Mouse (Mus musculus) CH12.LX (cell line): ENCODE data around the gene Chaf1a. TPM values are rescaled to one million over a fixed set of nuclear protein-coding genes. Genes with fewer than 3 reads are reported as not detected.

Experiments
- DNase-seq: peaks from one replicate; pipeline ENCODE4 v3.0.0-alpha.2; 2013; ENCODE audit errors: extremely low read depth
- H3K27ac ChIP-seq: 2 replicates; pipeline ENCODE4 v1.5.1; 2012; ENCODE audit warnings: low read depth, mild to moderate bottlenecking, control low read depth, moderate library complexity; ENCODE audit not compliant: insufficient read depth
- H3K27me3 ChIP-seq: replicated peaks from 2 replicates; pipeline ENCODE3; 2012; ENCODE audit warnings: inconsistent platforms
- H3K36me3 ChIP-seq, 2 experiments: replicated peaks in 1 of 2; 2 replicates each; pipeline versions ENCODE3 to v1.6.1; 2012; ENCODE audit warnings: inconsistent platforms in 1 of 2, low read length in 1 of 2, mild to moderate bottlenecking in 1 of 2, mixed read lengths in 1 of 2, moderate library complexity in 1 of 2; ENCODE audit not compliant: control insufficient read depth in 1 of 2, insufficient read depth in 1 of 2
- H3K4me1 ChIP-seq, 2 experiments: 2 replicates each; pipeline ENCODE4 v1.6.1; 2012; ENCODE audit warnings: inconsistent platforms in 1 of 2, moderate library complexity in 1 of 2; ENCODE audit not compliant: insufficient read depth in 2 of 2, control insufficient read depth in 1 of 2
- H3K4me2 ChIP-seq: 2 replicates; pipeline ENCODE4 v1.6.1; 2012; ENCODE audit warnings: low read depth, mild to moderate bottlenecking, control low read depth; ENCODE audit not compliant: poor library complexity, insufficient read depth, severe bottlenecking
- H3K4me3 ChIP-seq, 3 experiments: fragments of 150-350 bp in 1 of 3; sonication (generic) in 1 of 3; replicated peaks in 1 of 3; 2 replicates each; pipeline versions ENCODE3 to v1.5.1; 2011 to 2012; ENCODE audit warnings: low read depth in 2 of 3, low read length in 2 of 3, mild to moderate bottlenecking in 2 of 3, moderate library complexity in 2 of 3, control low read depth in 1 of 3, improper control_type of control experiment in 1 of 3, inconsistent platforms in 1 of 3, mixed read lengths in 1 of 3; ENCODE audit not compliant: poor library complexity in 1 of 3
- H3K79me2 ChIP-seq: replicated peaks from 2 replicates; pipeline ENCODE4 v1.6.1; 2012; ENCODE audit warnings: mild to moderate bottlenecking, moderate library complexity; ENCODE audit not compliant: control insufficient read depth, poor library complexity, insufficient read depth, severe bottlenecking; ENCODE audit errors: extremely low read depth
- H3K9ac ChIP-seq: 2 replicates; pipeline ENCODE4 v1.6.1; 2012; ENCODE audit warnings: low read depth, mild to moderate bottlenecking, control low read depth, moderate library complexity; ENCODE audit not compliant: insufficient read depth
- H3K9me3 ChIP-seq: replicated peaks from 2 replicates; pipeline ENCODE3; 2012; ENCODE audit warnings: low read length, inconsistent platforms, mixed read lengths
- BHLHE40 ChIP-seq: IDR thresholded peaks from 2 replicates; pipeline ENCODE4 v1.6.1; 2011; ENCODE audit warnings: mild to moderate bottlenecking, low read depth, low read length, improper control_type of control experiment
- E2F4 ChIP-seq: IDR thresholded peaks from 2 replicates; pipeline ENCODE4 v1.6.1; 2011; ENCODE audit warnings: low read depth, low read length, improper control_type of control experiment; ENCODE audit not compliant: insufficient replicate concordance
- HCFC1 ChIP-seq: IDR thresholded peaks from 2 replicates; pipeline ENCODE4 v1.6.1; 2012; ENCODE audit warnings: low read depth, mild to moderate bottlenecking, inconsistent platforms, low read length, improper control_type of control experiment
- IRF4 ChIP-seq: IDR thresholded peaks from 2 replicates; pipeline ENCODE4 v1.6.1; 2014; ENCODE audit warnings: low read depth, mild to moderate bottlenecking, inconsistent platforms, low read length, improper control_type of control experiment
- JUND ChIP-seq: conservative IDR thresholded peaks from 2 replicates; pipeline ENCODE4 v1.6.1; 2011; ENCODE audit warnings: low read depth, low read length, improper control_type of control experiment
- KAT2A ChIP-seq: IDR thresholded peaks from 2 replicates; pipeline ENCODE4 v1.6.1; 2012; ENCODE audit warnings: low read length, improper control_type of control experiment, inconsistent platforms; ENCODE audit not compliant: insufficient replicate concordance
- MAFK ChIP-seq: IDR thresholded peaks from 2 replicates; pipeline ENCODE4 v1.6.1; 2011; ENCODE audit warnings: low read length, improper control_type of control experiment; ENCODE audit not compliant: insufficient replicate concordance
- MAZ ChIP-seq: IDR thresholded peaks from 2 replicates; pipeline ENCODE4 v1.6.1; 2012; ENCODE audit warnings: low read depth, mild to moderate bottlenecking, inconsistent platforms, low read length, improper control_type of control experiment, moderate library complexity
- MXI1 ChIP-seq: IDR thresholded peaks from 2 replicates; pipeline ENCODE4 v1.6.1; 2011; ENCODE audit warnings: mild to moderate bottlenecking, low read depth, low read length, improper control_type of control experiment
- MYC ChIP-seq: IDR thresholded peaks from 2 replicates; pipeline ENCODE4 v1.6.1; 2011; ENCODE audit warnings: low read depth, mild to moderate bottlenecking, improper control_type of control experiment, low read length
- NELFE ChIP-seq: IDR thresholded peaks from 2 replicates; pipeline ENCODE4 v1.6.1; 2011; ENCODE audit warnings: low read depth, low read length, improper control_type of control experiment
- NRF1 ChIP-seq: IDR thresholded peaks from 2 replicates; pipeline ENCODE4 v1.6.1; 2014; ENCODE audit warnings: low read depth, mild to moderate bottlenecking, inconsistent platforms, low read length, improper control_type of control experiment, moderate library complexity
- POLR2A ChIP-seq: IDR thresholded peaks from 2 replicates; pipeline ENCODE4 v1.6.1; 2011; ENCODE audit warnings: low read depth, mild to moderate bottlenecking, improper control_type of control experiment, low read length
- POLR2AphosphoS2 ChIP-seq: IDR thresholded peaks from 2 replicates; pipeline ENCODE4 v1.6.1; 2011; ENCODE audit warnings: low read depth, low read length, improper control_type of control experiment
- SMC3 ChIP-seq: IDR thresholded peaks from 2 replicates; pipeline ENCODE4 v1.6.1; 2011; ENCODE audit warnings: low read depth, low read length, improper control_type of control experiment
- USF1 ChIP-seq: IDR thresholded peaks from 2 replicates; pipeline ENCODE4 v1.6.1; 2014; ENCODE audit warnings: low read depth, mild to moderate bottlenecking, inconsistent platforms, low read length, improper control_type of control experiment
- USF2 ChIP-seq: conservative IDR thresholded peaks from 2 replicates; pipeline ENCODE4 v1.6.1; 2011; ENCODE audit warnings: low read depth, low read length, improper control_type of control experiment
- ZC3H11A ChIP-seq: IDR thresholded peaks from 2 replicates; pipeline ENCODE4 v1.6.1; 2012; ENCODE audit warnings: low read depth, mild to moderate bottlenecking, inconsistent platforms, low read length, improper control_type of control experiment
- ZKSCAN1 ChIP-seq: IDR thresholded peaks from 2 replicates; pipeline ENCODE4 v1.6.1; 2012; ENCODE audit warnings: low read depth, inconsistent platforms, low read length, improper control_type of control experiment, borderline replicate concordance
- ZMIZ1 ChIP-seq: IDR thresholded peaks from 2 replicates; pipeline ENCODE4 v1.6.1; 2012; ENCODE audit warnings: low read depth, mild to moderate bottlenecking, inconsistent platforms, low read length, improper control_type of control experiment
- ZNF384 ChIP-seq: IDR thresholded peaks from 2 replicates; pipeline ENCODE4 v1.6.1; 2012; ENCODE audit warnings: low read depth, low read length, improper control_type of control experiment, inconsistent platforms
- dilution Hi-C: fragments of 300-500 bp; cut with MboI; formaldehyde crosslinking; loops from 2 replicates; pipeline ENCODE4 v1.14.3; 2020; ENCODE audit warnings: low sequenced_read_pairs; ENCODE audit not compliant: extremely low pct_unique_long_range_greater_than_20kb, extremely low pct_ligation_motif_present
- in situ Hi-C: fragments of 300-500 bp; cut with MboI; formaldehyde crosslinking; loops from 3 replicates; pipeline ENCODE4 v1.14.3; 2019; ENCODE audit warnings: low sequenced_read_pairs, low pct_ligation_motif_present, low pct_unique_long_range_greater_than_20kb, mixed read lengths
- polyA plus RNA-seq: library from polyadenylated mRNA; unstranded; fragments of >175 nt; gene quantifications from 2 replicates; pipeline ENCODE4 v1.2.1, GENCODE M21; 2012; ENCODE audit warnings: low read depth; ENCODE audit not compliant: insufficient read length
- total RNA-seq, 2 experiments: library from RNA; depleted of rRNA; stranded (reverse); fragments of 300-350 nt in 1 of 2; fragments of >200 nt in 1 of 2; gene quantifications; 2 replicates each; pipeline ENCODE4 v1.2.3; 2012 to 2014

Chaf1a gene
- total and polyA plus RNA-seq, 3 experiments = 18.4 to 97.1 (median 39.3) TPM

DNA sequence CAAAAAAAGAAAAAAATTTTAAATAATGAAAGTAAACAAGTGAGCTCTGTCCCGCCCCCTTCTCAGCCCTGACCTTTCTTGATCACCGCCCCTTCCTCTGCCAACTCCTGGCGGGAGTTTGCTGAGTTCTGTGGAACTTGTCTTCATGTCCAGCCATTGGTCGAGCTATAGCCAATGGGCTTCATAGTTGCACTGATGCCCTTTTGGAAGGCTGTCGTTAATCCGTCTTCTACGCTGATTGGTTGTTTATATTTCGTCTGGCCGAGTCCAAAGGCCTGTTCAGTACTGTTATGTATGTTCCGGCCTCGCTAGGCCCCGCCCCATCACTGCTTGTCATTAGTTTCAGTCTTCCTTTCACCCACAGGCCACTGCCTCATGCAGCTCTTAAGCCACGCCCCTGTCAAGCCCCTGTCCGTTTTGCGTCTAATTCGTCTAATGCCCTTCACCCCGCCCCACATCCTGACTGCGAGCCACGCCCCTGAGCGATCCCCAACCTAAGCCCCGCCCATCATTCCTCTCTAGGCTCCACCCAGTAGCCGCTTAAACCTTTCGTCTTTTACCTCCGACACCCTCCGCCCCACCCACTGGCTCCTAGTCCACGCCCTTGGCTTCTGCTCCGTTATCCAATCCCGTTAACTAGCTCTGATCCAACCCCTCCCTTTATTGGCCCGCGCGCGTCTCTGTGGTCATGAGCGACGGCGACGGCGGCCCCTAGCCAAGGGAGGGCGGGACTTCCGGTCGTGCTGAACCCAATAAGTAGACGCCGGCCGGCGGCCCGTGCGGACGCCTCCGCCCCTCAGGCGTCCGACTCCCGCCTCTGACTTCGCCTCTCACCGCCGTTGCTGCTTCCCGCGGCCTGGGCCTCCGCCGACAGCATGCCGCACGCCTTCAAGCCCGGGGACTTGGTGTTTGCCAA, 38.9 kb downstream of the Chaf1a start, which contains the start of gene Hdgfl2 (continued):
- TF ChIP-seq NRF1 = peak; percentile 56
- TF ChIP-seq, all 38 proteins: peak for 17

DNA sequence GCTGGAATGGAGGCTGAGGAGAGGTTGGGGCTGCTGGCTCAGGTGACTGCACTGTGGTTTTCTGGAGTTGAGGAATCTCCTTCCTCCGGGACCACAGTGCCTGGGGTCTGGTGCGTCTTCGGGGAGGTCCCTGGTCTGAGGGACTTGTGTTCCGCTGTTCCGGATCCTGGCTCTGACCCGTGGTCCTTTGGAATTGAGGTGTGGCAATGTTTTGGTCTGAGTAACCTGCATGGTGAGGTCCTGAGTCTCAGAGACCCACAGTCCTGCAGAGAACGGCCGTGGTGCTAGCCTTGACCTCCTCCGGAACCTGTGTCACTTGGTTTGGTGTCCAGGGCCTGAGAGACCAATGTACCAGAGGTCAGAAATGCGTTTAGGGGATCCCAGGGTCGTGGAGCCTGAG, 39.7 kb downstream of the Chaf1a start:
- TF ChIP-seq ZKSCAN1 (no peak), USF1 (no peak), BHLHE40 (no peak), MXI1 (no peak), HCFC1 (no peak), KAT2A (no peak), MYC (no peak), ZMIZ1 (no peak), ZC3H11A (no peak), JUND (no peak), POLR2AphosphoS2 (no peak), ZNF384 (no peak), MAZ (no peak), POLR2A (no peak), MAFK (no peak), E2F4 (no peak), SMC3 (no peak), NELFE (no peak), IRF4 (no peak), USF2 (no peak)
- H3K27me3 ChIP-seq = no peaks in the 10 kb centered on the region
- dilution Hi-C loops (no loop called here), in situ Hi-C loops (loop anchor here (5.0 kb wide), 2 partner anchors 37 to 38 kb away; partner anchors contain the start of genes Chaf1a and Plin5)
- peaks cover 20% of the 10 kb centered on the region for H3K79me2 ChIP-seq
- H3K4me3 ChIP-seq = peak overlapping the region; percentile 71 to 94 (median 90)
- H3K9ac ChIP-seq = peak overlapping the region; percentile 89
- peak overlapping the region; percentile 49 for H3K4me2 ChIP-seq
- no peak for DNase-seq
- H3K27ac ChIP-seq = no peak overlapping the region
- peaks cover 8 to 26% of the 10 kb centered on the region in 2 experiments for H3K36me3 ChIP-seq
- H3K4me1 ChIP-seq = peaks cover 0 to 42% of the 10 kb centered on the region in 2 experiments; a peak in 3 of 4 replicates
- H3K9me3 ChIP-seq = no peaks in the 10 kb centered on the region
